Mouse (Mus musculus): ENCODE measurements around the gene Glyctk. TPM values are rescaled to one million over a fixed set of nuclear protein-coding genes. Genes with fewer than 3 reads are reported as not detected.
A peak's percentile ranks its signal among the peaks of the same experiment; 100 is the strongest.

Glyctk gene
- polyA plus RNA-seq, 1 experiment from 2014 or later, result 6.4 TPM

DNA sequence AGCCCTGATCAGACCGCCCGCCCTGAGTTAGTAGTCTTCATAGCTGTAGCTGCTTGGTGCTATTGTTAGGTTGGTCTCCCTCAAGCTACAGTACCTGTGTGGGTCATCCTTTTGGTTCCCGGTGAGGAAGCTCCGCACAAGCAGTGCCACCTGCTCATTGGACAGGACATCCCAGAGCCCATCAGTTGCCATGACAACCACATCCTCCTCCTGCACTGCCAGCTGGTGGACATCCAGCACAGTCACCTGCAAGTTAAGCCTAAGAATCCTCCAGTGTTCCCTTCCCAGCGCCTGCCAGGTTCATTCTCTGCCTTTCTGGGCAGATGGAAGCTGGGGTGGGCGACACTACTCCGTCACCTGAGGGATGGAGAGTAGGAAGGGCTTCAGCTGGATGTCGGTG lies 37.8 kb upstream of the Glyctk start:
- no peak for ATAC-seq
- Histone ChIP-seq H3K4me3 (no peak overlapping the region), H3K36me3 (ENCODE audit: poor library complexity, severe bottlenecking) (peaks cover 39% of the 10 kb centered on the region), H3K27ac (0 out of 2 replicates have a peak overlapping the region, but pooled peaks have one; percentile 0), H3K9ac (no peak overlapping the region), H3K4me2 (no peak overlapping the region), H3K4me1 (peaks cover 27% of the 10 kb centered on the region), H3K27me3 (0 out of 2 replicates have a peak, but pooled peaks cover 12% of the 10 kb centered on the region), H3K9me3 (replicated peaks) (no peaks in the 10 kb centered on the region)
- 80% methylated on average over 8 of the region's 8 CpGs for WGBS

DNA sequence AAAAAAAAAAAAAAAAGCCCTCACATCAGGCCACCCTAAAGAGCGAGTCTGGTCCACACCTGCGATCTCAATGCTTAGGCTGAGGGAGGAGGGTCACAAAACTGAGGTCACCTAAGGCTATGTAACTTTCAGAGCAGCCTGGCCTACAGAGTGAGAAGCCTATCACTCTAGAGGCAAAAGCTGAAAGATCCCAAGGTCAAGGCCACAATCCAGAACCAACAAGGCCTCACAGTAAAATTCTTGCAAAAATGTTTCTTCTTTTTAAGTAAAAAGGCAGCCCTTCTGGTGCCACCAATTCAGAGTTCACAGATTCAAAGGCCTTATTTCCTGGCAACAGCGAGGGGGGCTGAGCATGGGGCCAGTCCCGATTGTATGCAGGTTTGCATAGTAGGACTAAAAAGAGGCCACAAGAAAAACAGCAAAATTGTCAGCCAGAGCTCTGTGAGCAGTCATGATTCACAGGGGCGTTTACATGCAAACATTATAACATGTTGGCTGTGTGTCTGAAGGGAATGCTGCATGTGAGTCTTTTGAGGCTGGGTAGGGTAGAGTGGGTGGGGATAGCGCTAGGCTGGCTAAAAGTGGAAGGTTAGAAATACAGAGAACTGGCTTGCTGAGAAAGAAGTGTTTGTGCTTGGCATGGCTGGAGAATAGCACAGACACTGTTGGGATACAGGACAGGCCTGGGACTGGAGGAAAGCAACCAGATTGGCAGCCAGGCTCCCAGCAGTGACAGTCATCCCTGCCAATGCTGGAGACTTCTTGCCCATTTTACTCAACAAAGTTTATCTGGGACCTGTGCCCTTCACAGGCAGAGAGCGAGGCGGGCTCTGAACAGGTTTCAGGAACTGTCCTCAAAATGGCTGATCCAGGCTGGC lies 36.2 kb upstream of the Glyctk start:
- Histone ChIP-seq H3K27ac (no peak overlapping the region), H3K9me3 (replicated peaks) (no peaks in the 10 kb centered on the region), H3K4me1 (peaks cover 22% of the 10 kb centered on the region), H3K9ac (no peak overlapping the region), H3K36me3 (ENCODE audit: poor library complexity, severe bottlenecking) (peaks cover 55% of the 10 kb centered on the region), H3K27me3 (no peaks in the 10 kb centered on the region), H3K4me3 (no peak overlapping the region), H3K4me2 (no peak overlapping the region)
- ATAC-seq, result no peak
- WGBS, result 93% methylated on average over 8 of the region's 8 CpGs

DNA sequence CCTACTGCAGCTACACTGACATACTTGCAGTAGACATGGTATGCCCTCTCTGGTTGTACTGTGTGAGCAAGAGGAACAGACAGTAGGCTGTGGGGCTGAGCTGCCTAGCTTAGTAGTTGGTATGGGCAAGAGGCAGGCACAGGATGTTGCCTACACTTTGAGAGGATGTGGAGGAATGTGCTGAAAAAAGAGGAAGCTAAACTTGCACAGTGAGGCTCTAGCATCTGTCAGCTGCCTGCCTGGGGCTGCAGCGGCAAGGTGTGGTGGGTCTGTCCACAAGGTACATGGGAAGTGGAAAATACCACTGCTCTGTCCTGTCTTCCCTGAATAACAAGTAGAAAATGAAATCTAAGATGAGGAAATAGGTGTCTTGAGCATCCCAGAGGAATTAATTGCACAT lies 35.1 kb upstream of the Glyctk start:
- Histone ChIP-seq H3K4me3 (no peak overlapping the region), H3K9ac (no peak overlapping the region), H3K36me3 (ENCODE audit: poor library complexity, severe bottlenecking) (peaks cover 66% of the 10 kb centered on the region), H3K4me2 (no peak overlapping the region), H3K27me3 (no peaks in the 10 kb centered on the region), H3K4me1 (peaks cover 11% of the 10 kb centered on the region; the same call in 1 of the 2 replicates), H3K9me3 (replicated peaks) (no peaks in the 10 kb centered on the region), H3K27ac (no peak overlapping the region)
- 89% methylated on average over 1 of the region's 1 CpGs for WGBS
- ATAC-seq, result no peak

DNA sequence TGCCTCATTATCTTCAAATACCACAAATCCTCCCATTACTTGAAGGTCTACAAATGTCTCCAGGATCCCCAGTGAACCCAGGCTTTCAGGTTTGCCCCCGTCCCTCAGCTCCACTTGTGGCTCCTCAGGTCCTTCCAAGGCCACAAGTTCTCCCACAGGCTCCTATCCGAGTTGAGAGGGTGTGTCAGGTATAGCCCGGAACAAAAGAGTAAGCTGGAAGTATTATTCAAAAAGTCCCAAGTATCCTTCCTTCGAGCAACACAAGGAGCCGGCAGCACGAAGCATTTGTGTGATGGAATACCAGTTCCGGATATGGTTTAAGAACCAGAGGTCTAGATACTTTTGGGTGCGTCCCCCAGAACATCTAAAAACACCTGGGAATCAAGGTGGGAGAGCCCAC lies 34.1 kb upstream of the Glyctk start:
- Histone ChIP-seq H3K4me1 (peaks cover 7% of the 10 kb centered on the region; the same call in 1 of the 2 replicates), H3K27ac (no peak overlapping the region), H3K27me3 (no peaks in the 10 kb centered on the region), H3K9ac (no peak overlapping the region), H3K4me2 (no peak overlapping the region), H3K4me3 (no peak overlapping the region), H3K9me3 (replicated peaks) (no peaks in the 10 kb centered on the region), H3K36me3 (ENCODE audit: poor library complexity, severe bottlenecking) (peaks cover 76% of the 10 kb centered on the region)
- no peak for ATAC-seq
- 93% methylated on average over 8 of the region's 8 CpGs for WGBS

DNA sequence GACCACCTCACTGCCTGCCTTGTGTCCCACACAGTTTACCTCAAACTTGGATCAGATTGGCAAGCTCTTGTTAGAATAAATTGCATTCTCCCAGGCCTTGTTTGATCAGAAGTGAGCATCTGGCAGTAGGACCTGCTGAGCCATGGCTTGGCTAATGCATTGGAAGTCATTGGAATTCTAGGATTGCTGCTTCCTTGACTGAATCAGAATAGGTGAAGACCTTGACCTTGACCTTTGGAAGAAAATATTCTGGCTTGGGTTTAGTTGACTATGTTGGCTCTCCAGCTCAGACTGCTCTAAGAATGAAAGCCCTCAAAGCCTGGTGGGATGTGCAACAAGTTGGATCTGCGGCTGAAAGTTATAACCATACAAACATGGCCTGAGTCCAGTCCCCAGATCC lies 33.4 kb upstream of the Glyctk start:
- Histone ChIP-seq H3K4me2 (no peak overlapping the region), H3K36me3 (ENCODE audit: poor library complexity, severe bottlenecking) (peaks cover 83% of the 10 kb centered on the region), H3K9me3 (replicated peaks) (no peaks in the 10 kb centered on the region), H3K4me3 (no peak overlapping the region), H3K4me1 (peaks cover 7% of the 10 kb centered on the region; the same call in 1 of the 2 replicates), H3K9ac (no peak overlapping the region), H3K27ac (no peak overlapping the region), H3K27me3 (no peaks in the 10 kb centered on the region)
- no peak for ATAC-seq
- 89% methylated on average over 1 of the region's 1 CpGs for WGBS

DNA sequence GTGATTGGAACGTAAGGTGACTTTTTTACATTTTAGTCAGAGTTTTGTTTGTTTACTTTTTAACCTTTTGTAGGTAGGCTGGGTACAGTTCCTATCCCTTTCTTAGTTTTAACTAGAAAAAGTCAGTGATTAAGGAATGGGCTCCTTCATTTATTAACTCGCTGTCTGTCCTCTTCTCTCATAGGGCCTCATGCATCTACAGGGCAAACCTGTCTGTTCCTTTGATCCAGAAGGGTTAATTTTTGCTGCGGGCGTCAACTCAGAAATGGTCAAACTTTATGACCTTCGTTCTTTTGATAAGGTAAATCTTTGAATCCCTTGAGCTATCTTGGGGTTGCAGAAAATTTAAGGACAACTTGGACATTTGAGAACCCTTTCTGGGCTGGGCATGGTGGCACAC lies 26.1 kb upstream of the Glyctk start:
- Histone ChIP-seq H3K4me1 (no peaks in the 10 kb centered on the region), H3K27me3 (no peaks in the 10 kb centered on the region), H3K4me3 (no peak overlapping the region), H3K9ac (no peak overlapping the region), H3K36me3 (ENCODE audit: poor library complexity, severe bottlenecking) (peaks cover 99% of the 10 kb centered on the region), H3K27ac (no peak overlapping the region), H3K9me3 (replicated peaks) (no peaks in the 10 kb centered on the region), H3K4me2 (no peak overlapping the region)
- WGBS, result 94% methylated on average over 5 of the region's 5 CpGs
- ATAC-seq, result no peak

DNA sequence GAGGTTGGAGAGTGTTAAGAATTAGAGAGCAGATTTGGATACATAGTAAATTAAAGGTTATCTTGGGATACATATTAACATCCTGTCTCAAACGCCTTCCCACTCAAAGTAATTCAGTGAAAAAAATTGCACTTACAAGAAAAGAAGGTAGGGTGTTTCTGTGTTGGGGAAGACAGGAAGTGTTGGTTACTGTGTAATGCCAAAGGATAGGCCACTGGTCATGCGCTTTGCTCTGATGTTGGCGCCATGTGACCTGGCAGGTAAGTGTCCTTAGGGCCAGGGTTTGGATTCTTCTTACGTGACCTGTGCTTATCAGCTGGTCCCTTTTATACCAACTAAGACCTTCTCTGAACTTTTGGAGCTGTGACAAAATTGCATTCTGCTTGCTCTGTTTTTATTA lies 24.2 kb upstream of the Glyctk start:
- ATAC-seq, result no peak
- Histone ChIP-seq H3K4me3 (no peak overlapping the region), H3K9ac (no peak overlapping the region), H3K36me3 (ENCODE audit: poor library complexity, severe bottlenecking) (peaks cover 98% of the 10 kb centered on the region), H3K4me2 (no peak overlapping the region), H3K9me3 (replicated peaks) (no peaks in the 10 kb centered on the region), H3K27me3 (no peaks in the 10 kb centered on the region), H3K4me1 (no peaks in the 10 kb centered on the region), H3K27ac (no peak overlapping the region)
- 95% methylated on average over 4 of the region's 4 CpGs for WGBS

DNA sequence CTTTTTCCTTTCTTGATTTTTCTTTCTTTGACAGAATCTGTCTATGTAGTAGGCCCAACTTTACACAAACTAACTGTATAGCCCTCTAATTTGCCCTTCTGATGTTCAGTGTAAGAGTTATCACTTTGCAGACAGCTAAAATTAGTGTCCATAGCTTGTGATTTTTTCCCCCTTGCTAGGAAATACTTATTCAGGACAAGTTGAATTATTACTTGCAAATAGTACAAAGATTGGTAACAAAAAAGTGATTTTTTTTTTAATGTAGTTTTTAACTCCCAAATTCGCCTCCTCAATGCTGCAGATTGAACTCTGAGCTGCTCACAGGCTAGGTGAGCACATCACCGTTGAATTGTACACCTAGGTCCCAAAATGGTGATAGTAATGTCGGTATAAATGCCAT lies 22.0 kb upstream of the Glyctk start:
- no peak overlapping the region for H3K4me2 ChIP-seq

DNA sequence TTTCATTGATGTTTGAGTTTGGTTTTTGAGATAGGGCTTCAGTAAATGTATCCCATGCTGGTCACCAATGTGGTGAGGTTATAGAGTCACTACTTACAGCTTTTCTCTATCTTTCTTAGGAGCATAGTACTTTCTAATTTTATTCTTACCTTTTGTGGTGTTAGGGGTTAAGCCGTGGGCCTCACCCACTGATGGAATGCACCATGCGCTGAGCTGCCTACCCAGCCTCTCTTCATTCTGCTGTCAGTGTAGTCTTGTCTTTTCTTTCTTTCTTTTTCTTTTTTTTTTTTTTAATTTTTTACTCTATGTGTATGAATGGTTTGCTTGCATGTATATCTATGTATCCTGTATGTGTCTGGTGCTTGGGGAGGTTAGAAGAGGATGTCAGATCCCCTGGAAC lies 21.5 kb upstream of the Glyctk start:
- H3K4me1 ChIP-seq, result peaks cover 15% of the 10 kb centered on the region
- no peak overlapping the region for H3K4me3 ChIP-seq
- no peak overlapping the region for H3K27ac ChIP-seq
- no peaks in the 10 kb centered on the region for H3K9me3 ChIP-seq (replicated peaks)
- no peak overlapping the region for H3K4me2 ChIP-seq
- ATAC-seq, result no peak
- no peak overlapping the region for H3K9ac ChIP-seq
- H3K27me3 ChIP-seq, result no peaks in the 10 kb centered on the region
- peaks cover 81% of the 10 kb centered on the region for H3K36me3 ChIP-seq (ENCODE audit: poor library complexity, severe bottlenecking)
- WGBS, result 97% methylated on average over 2 of the region's 2 CpGs

More for the DNA sequence above, 22.0 kb upstream of the Glyctk start:
- no peak overlapping the region for H3K9ac ChIP-seq
- H3K27ac ChIP-seq, result no peak overlapping the region
- H3K9me3 ChIP-seq (replicated peaks), result no peaks in the 10 kb centered on the region
- H3K4me1 ChIP-seq, result peaks cover 10% of the 10 kb centered on the region
- no peaks in the 10 kb centered on the region for H3K27me3 ChIP-seq
- peaks cover 86% of the 10 kb centered on the region for H3K36me3 ChIP-seq (ENCODE audit: poor library complexity, severe bottlenecking)
- ATAC-seq, result no peak
- 93% methylated on average over 3 of the region's 3 CpGs for WGBS
- H3K4me3 ChIP-seq, result no peak overlapping the region

DNA sequence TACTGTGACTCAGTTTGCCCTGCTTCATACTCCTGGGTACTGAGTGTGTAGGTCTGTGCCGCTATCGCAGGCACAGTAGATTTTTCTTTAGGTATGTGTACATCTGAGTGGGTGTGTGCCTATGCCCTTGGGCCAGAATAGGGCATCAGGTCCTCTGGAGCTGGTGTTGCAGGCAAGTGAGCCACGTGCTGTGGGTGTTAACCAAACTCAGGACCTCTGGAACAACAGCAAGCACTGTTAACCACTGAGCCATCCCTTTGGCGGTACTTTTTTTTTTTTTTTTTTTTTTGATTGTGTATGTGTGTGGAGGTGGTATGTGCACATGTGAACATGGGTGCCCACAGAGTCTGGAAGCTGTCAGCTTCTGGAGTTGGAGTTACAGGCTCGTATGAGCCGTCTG lies 19.9 kb upstream of the Glyctk start:
- ATAC-seq, result no peak
- Histone ChIP-seq H3K9ac (no peak overlapping the region), H3K4me2 (no peak overlapping the region), H3K36me3 (ENCODE audit: poor library complexity, severe bottlenecking) (peaks cover 69% of the 10 kb centered on the region), H3K9me3 (replicated peaks) (no peaks in the 10 kb centered on the region), H3K27ac (no peak overlapping the region), H3K27me3 (no peaks in the 10 kb centered on the region), H3K4me3 (no peak overlapping the region), H3K4me1 (peaks cover 31% of the 10 kb centered on the region)
- 89% methylated on average over 6 of the region's 6 CpGs for WGBS

DNA sequence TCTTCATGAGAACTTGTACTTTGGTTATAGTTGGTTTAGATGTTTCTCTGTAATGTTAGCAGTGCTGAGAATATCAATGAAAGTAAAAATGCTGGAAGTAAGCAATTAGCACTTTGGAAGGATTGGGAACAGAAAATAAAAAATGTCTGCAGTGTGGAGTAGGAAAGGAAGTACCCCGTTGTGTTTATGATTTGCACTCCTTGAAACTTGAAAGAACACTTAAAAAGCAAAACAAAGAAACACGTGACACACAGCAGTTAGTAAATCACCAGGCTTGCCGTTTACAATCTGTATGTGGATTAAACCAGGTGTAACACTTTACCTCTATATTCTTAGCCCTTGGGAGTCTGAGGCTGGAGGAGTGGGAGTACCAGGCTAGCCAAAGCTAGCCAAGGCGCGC lies 18.8 kb upstream of the Glyctk start:
- no peak overlapping the region for H3K27ac ChIP-seq
- H3K4me2 ChIP-seq, result no peak overlapping the region
- no peaks in the 10 kb centered on the region for H3K27me3 ChIP-seq
- peaks cover 38% of the 10 kb centered on the region for H3K4me1 ChIP-seq
- H3K9ac ChIP-seq, result no peak overlapping the region
- no peak overlapping the region for H3K4me3 ChIP-seq
- 83% methylated on average over 5 of the region's 5 CpGs for WGBS
- no peak for ATAC-seq
- no peaks in the 10 kb centered on the region for H3K9me3 ChIP-seq (replicated peaks)
- peaks cover 59% of the 10 kb centered on the region for H3K36me3 ChIP-seq (ENCODE audit: poor library complexity, severe bottlenecking)

DNA sequence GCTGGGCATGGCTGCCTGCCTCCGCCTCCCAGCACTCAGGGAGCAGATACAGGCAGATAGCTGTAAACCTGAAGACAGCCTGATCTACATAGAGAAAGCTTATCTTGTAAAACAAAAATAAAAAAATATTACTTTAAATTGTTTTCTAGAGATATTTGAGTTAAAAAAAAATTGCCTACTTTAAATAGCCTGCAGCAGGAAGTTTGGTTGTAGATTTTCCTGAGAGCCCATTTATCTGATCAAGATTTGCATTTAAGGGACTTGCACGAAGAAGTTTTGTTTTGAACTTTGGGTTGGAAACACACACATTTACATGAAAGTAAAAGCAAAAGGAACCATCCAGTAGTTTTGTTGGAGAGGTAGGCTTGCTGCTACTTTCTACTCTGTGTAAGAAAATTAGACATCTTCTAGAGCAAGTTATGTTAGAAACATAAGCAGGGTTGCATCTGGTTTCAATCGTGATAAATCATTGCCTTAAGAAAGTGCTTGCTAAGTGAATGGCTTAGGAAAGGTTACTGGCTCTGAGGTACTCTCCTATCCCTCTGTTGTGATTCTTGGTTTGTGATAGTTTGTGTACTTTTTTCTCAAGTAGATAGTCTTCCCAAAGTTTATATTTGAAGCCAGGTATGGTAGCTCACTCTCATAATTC lies 17.7 kb upstream of the Glyctk start:
- Histone ChIP-seq H3K9ac (no peak overlapping the region), H3K4me3 (no peak overlapping the region), H3K27ac (no peak overlapping the region), H3K36me3 (ENCODE audit: poor library complexity, severe bottlenecking) (peaks cover 48% of the 10 kb centered on the region), H3K4me1 (peaks cover 38% of the 10 kb centered on the region), H3K27me3 (no peaks in the 10 kb centered on the region), H3K9me3 (replicated peaks) (no peaks in the 10 kb centered on the region), H3K4me2 (no peak overlapping the region)
- WGBS, result 91% methylated on average over 3 of the region's 3 CpGs
- no peak for ATAC-seq

Data from forebrain, embryonic 13.5 days (tissue).